Mouse (Mus musculus) forebrain, embryonic 15.5 days (tissue): ENCODE data around the gene Zeb2. TPM values are rescaled to one million over a fixed set of nuclear protein-coding genes. Genes with fewer than 3 reads are reported as not detected.

ENCODE experiments used
- ATAC-seq: fragments of 200-750 bp; cut with Nextera tagmentation; replicated peaks from 2 replicates; pipeline ENCODE4 v1.8.0; 2017; ENCODE audit warnings: mild to moderate bottlenecking, moderate TSS enrichment, moderate library complexity
- H3K27ac ChIP-seq: fragments of 300-500 bp; sonication (generic); replicated peaks from 2 replicates; pipeline ENCODE4 v1.5.1; 2015; ENCODE audit warnings: mild to moderate bottlenecking, inconsistent platforms
- H3K27me3 ChIP-seq: fragments of 300-500 bp; sonication (generic); 2 replicates; pipeline ENCODE4 v1.6.1; 2015; ENCODE audit warnings: inconsistent platforms
- H3K36me3 ChIP-seq: fragments of 300-500 bp; sonication (generic); 2 replicates; pipeline ENCODE4 v1.6.1; 2015; ENCODE audit warnings: mild to moderate bottlenecking, inconsistent platforms
- H3K4me1 ChIP-seq: fragments of 300-500 bp; sonication (generic); 2 replicates; pipeline ENCODE4 v1.6.1; 2015; ENCODE audit warnings: inconsistent platforms
- H3K4me2 ChIP-seq: fragments of 300-500 bp; sonication (generic); replicated peaks from 2 replicates; pipeline ENCODE4 v1.6.1; 2015; ENCODE audit warnings: mild to moderate bottlenecking, inconsistent platforms
- H3K4me3 ChIP-seq: fragments of 300-500 bp; sonication (generic); 2 replicates; pipeline ENCODE4 v1.5.1; 2015; ENCODE audit warnings: mild to moderate bottlenecking, inconsistent platforms
- H3K9ac ChIP-seq: fragments of 300-500 bp; sonication (generic); replicated peaks from 2 replicates; pipeline ENCODE4 v1.6.1; 2015; ENCODE audit warnings: mild to moderate bottlenecking, inconsistent platforms
- H3K9me3 ChIP-seq: fragments of 300-500 bp; sonication (generic); 2 replicates; pipeline ENCODE4 v1.6.1; 2016; ENCODE audit warnings: inconsistent platforms
- WGBS: fragments of 180-500 bp; shearing (Covaris S2); methylation state at CpG from one replicate; pipeline ENCODE4 v1.1.7; 2015; ENCODE audit warnings: mixed read lengths; 5-methylcytosine and 5-hydroxymethylcytosine counted together
- polyA plus RNA-seq: library from polyadenylated mRNA; unstranded; fragments of >200 nt; fragmentation: Nextera tagmentation; extraction: Ambion mirVana; gene quantifications from 2 replicates; pipeline ENCODE4 v1.2.1, GENCODE M21; 2015

Gene Zeb2
- polyA plus RNA-seq, 1 experiment from 2014 or later: 119 TPM

GRCm38 (mm10) chr2:45110757-45111411 is 6.3 kb downstream of the Zeb2 start:
- no peaks in the 10 kb centered on the region for H3K36me3 ChIP-seq
- H3K9ac ChIP-seq: peak overlapping the region; percentile 97
- H3K9me3 ChIP-seq: no peaks in the 10 kb centered on the region
- under 1% methylated on average over 20 of the region's 20 CpGs for WGBS
- peaks cover 42% of the 10 kb centered on the region for H3K4me1 ChIP-seq
- ATAC-seq: peak; percentile 9
- H3K27me3 ChIP-seq: no peaks in the 10 kb centered on the region
- peak overlapping the region; percentile 99 for H3K27ac ChIP-seq
- peak overlapping the region; percentile 93 for H3K4me3 ChIP-seq
- peak overlapping the region; percentile 70 for H3K4me2 ChIP-seq

- Histone ChIP-seq H3K36me3 (no peaks in the 10 kb centered on the region), H3K27ac (peak overlapping the region; percentile 99), H3K27me3 (no peaks in the 10 kb centered on the region), H3K4me3 (peak overlapping the region; percentile 93), H3K4me2 (peak overlapping the region; percentile 70), H3K9ac (peak overlapping the region; percentile 97), H3K9me3 (no peaks in the 10 kb centered on the region), H3K4me1 (peaks cover 44% of the 10 kb centered on the region)
- peak; percentile 24 for ATAC-seq
- under 1% methylated on average over 54 of the region's 54 CpGs for WGBS
Observed at GRCm38 (mm10) chr2:45109951-45110756, 7.0 kb downstream of the Zeb2 start.

- Histone ChIP-seq H3K9me3 (no peaks in the 10 kb centered on the region), H3K4me3 (peak overlapping the region; percentile 93), H3K9ac (peak overlapping the region; percentile 97), H3K27me3 (no peaks in the 10 kb centered on the region), H3K4me1 (peaks cover 44% of the 10 kb centered on the region), H3K4me2 (peak overlapping the region; percentile 70), H3K27ac (peak overlapping the region; percentile 99), H3K36me3 (no peaks in the 10 kb centered on the region)
- WGBS: under 1% methylated on average over 48 of the region's 74 CpGs
- ATAC-seq: peak; percentile 25
Observed at GRCm38 (mm10) chr2:45109161-45109950, 7.8 kb downstream of the Zeb2 start.

- Histone ChIP-seq H3K27me3 (no peaks in the 10 kb centered on the region), H3K4me1 (peaks cover 44% of the 10 kb centered on the region), H3K4me3 (peak overlapping the region; percentile 93), H3K9me3 (no peaks in the 10 kb centered on the region), H3K9ac (peak overlapping the region; percentile 97), H3K27ac (peak overlapping the region; percentile 99), H3K36me3 (no peaks in the 10 kb centered on the region), H3K4me2 (peak overlapping the region; percentile 70)
- WGBS: under 1% methylated on average over 25 of the region's 25 CpGs
- ATAC-seq: peak; percentile 59
Observed at GRCm38 (mm10) chr2:45108521-45109091, 8.6 kb downstream of the Zeb2 start.

DNA sequence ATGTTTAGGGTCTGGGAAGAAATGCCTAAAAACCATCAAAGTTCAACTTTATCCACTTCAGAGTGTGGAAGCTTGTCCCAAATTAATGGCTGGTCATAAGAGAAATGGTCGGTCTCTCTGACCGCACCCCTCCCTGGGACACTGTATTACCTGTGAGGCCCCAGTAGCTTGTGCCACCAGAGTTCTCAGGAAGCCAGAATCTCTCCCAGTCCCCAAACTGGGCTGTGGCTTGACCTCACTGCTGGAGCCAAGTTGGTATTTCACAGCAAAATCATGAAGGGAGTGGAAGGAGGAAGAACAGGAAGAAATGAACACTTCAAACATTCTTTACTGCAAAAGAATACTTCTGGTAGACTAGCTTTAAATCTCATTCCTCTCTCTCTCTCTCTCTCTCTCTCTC is 9.6 kb downstream of the Zeb2 start:
- H3K4me2 ChIP-seq: peak overlapping the region; percentile 70
- peak overlapping the region; percentile 97 for H3K9ac ChIP-seq
- no peak for ATAC-seq
- H3K9me3 ChIP-seq: no peaks in the 10 kb centered on the region
- H3K4me3 ChIP-seq: peak overlapping the region; percentile 93
- peak overlapping the region; percentile 99 for H3K27ac ChIP-seq
- WGBS: 18% methylated on average over 2 of the region's 2 CpGs
- peaks cover 50% of the 10 kb centered on the region for H3K4me1 ChIP-seq
- H3K27me3 ChIP-seq: no peaks in the 10 kb centered on the region
- H3K36me3 ChIP-seq: no peaks in the 10 kb centered on the region

DNA sequence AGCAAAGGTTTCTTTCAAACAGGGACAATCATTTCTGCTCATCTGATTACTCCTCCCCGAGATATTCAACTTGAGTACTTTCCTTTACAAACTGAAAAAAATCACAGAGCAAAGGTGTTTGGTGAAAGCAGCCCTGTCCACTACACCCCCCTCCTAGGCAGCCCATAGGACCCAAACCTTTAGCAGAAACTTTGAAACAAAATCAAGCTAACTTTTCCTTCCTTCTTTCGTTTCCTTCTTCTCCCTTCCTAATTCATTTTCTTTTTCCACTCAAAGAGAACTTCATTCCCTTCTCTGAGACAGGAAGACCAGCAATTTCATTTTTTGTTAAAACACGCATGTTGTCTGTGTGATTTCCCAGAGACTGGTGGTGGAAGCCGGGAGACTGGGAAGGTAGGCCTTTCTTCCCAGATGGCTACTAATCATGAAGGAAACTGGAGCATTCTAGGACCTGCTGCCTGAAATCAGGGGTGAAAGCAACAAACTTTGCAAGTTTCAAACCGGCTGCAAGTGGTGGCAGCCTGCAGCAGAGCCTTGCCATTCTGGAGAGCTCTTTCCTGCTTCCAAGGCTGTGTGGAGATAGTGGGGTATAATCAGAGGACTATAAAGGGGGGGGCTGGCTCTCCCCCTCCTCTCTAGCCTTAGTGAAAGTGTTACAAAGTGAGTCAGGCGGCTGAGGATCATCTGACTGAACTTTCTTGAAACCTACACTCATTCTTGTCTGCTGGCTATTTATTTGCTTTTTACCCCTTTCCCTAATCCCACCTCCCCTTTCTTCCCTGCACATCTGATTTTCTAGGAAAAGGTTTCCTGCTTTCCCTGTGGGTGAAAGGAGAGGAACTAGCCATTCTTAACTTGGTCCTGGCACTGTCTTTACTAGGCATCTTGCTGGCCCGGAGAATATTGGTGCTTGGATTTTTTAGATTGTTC is 11.0 kb downstream of the Zeb2 start:
- H3K36me3 ChIP-seq: no peaks in the 10 kb centered on the region
- H3K9me3 ChIP-seq: no peaks in the 10 kb centered on the region
- 38% methylated on average over 7 of the region's 7 CpGs for WGBS
- H3K4me2 ChIP-seq: peak overlapping the region; percentile 70
- no peak for ATAC-seq
- no peaks in the 10 kb centered on the region for H3K27me3 ChIP-seq
- peak overlapping the region; percentile 53 for H3K9ac ChIP-seq
- H3K27ac ChIP-seq: peak overlapping the region; percentile 81
- peaks cover 63% of the 10 kb centered on the region for H3K4me1 ChIP-seq
- H3K4me3 ChIP-seq: peak overlapping the region; percentile 26

- H3K27me3 ChIP-seq: no peaks in the 10 kb centered on the region
- peaks cover 72% of the 10 kb centered on the region for H3K4me1 ChIP-seq
- no peaks in the 10 kb centered on the region for H3K9me3 ChIP-seq
- H3K27ac ChIP-seq: peak overlapping the region; percentile 81
- peak overlapping the region; percentile 26 for H3K4me3 ChIP-seq
- WGBS: 35% methylated on average over 6 of the region's 6 CpGs
- peak overlapping the region; percentile 70 for H3K4me2 ChIP-seq
- no peak for ATAC-seq
- peak overlapping the region; percentile 53 for H3K9ac ChIP-seq
- H3K36me3 ChIP-seq: no peaks in the 10 kb centered on the region
Observed at GRCm38 (mm10) chr2:45105281-45105721, 11.9 kb downstream of the Zeb2 start.

DNA sequence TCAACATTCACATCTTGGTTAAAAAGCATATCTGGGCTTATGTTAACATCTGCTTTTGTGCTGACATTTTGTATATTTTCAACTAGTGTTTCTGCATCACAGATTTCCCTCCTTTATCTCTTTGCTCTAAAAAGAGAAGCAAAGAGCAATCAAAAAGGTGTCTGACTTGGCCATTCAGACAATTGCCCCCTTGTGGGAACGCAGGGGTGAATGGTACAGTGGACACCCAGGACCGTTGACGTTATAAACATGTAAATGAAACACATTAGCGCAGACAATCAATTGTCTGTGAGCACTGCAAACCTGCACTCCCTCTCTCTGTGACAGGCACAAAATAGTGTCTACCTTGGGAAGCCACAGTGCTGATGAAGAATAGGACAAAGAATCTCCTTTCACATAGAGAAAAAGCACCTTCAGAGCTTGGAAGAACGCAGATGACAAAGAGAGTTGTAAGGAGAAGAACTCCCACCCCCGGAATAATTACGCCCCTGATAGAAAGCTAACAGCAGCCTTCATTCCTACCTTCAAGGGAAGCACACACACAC is 12.6 kb downstream of the Zeb2 start:
- H3K4me2 ChIP-seq: peak overlapping the region; percentile 70
- H3K36me3 ChIP-seq: no peaks in the 10 kb centered on the region
- no peaks in the 10 kb centered on the region for H3K27me3 ChIP-seq
- peaks cover 79% of the 10 kb centered on the region for H3K4me1 ChIP-seq
- WGBS: 5% methylated on average over 7 of the region's 7 CpGs
- peak overlapping the region; percentile 81 for H3K27ac ChIP-seq
- no peak for ATAC-seq
- peak overlapping the region; percentile 53 for H3K9ac ChIP-seq
- H3K9me3 ChIP-seq: no peaks in the 10 kb centered on the region
- peak overlapping the region; percentile 26 for H3K4me3 ChIP-seq

GRCm38 (mm10) chr2:45104066-45104465 is 13.1 kb downstream of the Zeb2 start:
- Histone ChIP-seq H3K9ac (peak overlapping the region; percentile 53), H3K4me1 (peaks cover 82% of the 10 kb centered on the region), H3K27me3 (no peaks in the 10 kb centered on the region), H3K27ac (peak overlapping the region; percentile 81), H3K36me3 (no peaks in the 10 kb centered on the region), H3K4me3 (peak overlapping the region; percentile 26), H3K9me3 (no peaks in the 10 kb centered on the region), H3K4me2 (peak overlapping the region; percentile 70)
- no peak for ATAC-seq
- 39% methylated on average over 4 of the region's 4 CpGs for WGBS

GRCm38 (mm10) chr2:45103021-45103983 is 13.9 kb downstream of the Zeb2 start:
- Histone ChIP-seq H3K9ac (peak overlapping the region; percentile 53), H3K4me3 (peak overlapping the region; percentile 26)
- WGBS: 10% methylated on average over 10 of the region's 10 CpGs

More at GRCm38 (mm10) chr2:45103021-45103983, 13.9 kb downstream of the Zeb2 start:
- H3K27ac ChIP-seq: peak overlapping the region; percentile 81
- 0 out of 2 replicates have a peak, but pooled peaks have one; percentile 20 for ATAC-seq
- H3K36me3 ChIP-seq: no peaks in the 10 kb centered on the region
- H3K4me1 ChIP-seq: peaks cover 88% of the 10 kb centered on the region
- H3K27me3 ChIP-seq: no peaks in the 10 kb centered on the region
- no peaks in the 10 kb centered on the region for H3K9me3 ChIP-seq
- H3K4me2 ChIP-seq: peak overlapping the region; percentile 70
